Mouse (Mus musculus): ENCODE results near the gene Rpl36-ps4.
"Not testable (repeated sequence)": the region's sequence is repeated elsewhere in the genome, so short reads cannot be mapped to it uniquely, and the experiment has no call there.

Gene Rpl36-ps4

GRCm38 (mm10) chr17:87936156-87936555 is 15.4 kb downstream of the Rpl36-ps4 start:
- no peak for DNase-seq (ENCODE audit: low read depth, low spot score)

- DNase-seq (ENCODE audit: low read depth, low spot score) = peak; percentile 83
Observed at GRCm38 (mm10) chr17:87948965-87949584, 28.3 kb downstream of the Rpl36-ps4 start.

- DNase-seq (ENCODE audit: low read depth, low spot score) = not testable (repeated sequence)
Observed at GRCm38 (mm10) chr17:87954618-87955124, 33.9 kb downstream of the Rpl36-ps4 start.

- DNase-seq (ENCODE audit: low read depth, low spot score) = no peak
Observed at GRCm38 (mm10) chr17:87957096-87957840, 36.5 kb downstream of the Rpl36-ps4 start.

- DNase-seq (ENCODE audit: low read depth, low spot score) = peak; percentile 73
Observed at GRCm38 (mm10) chr17:87958283-87958682, 37.5 kb downstream of the Rpl36-ps4 start.

- DNase-seq (ENCODE audit: low read depth, low spot score) = not testable (repeated sequence)
Observed at GRCm38 (mm10) chr17:87959406-87959805, 38.6 kb downstream of the Rpl36-ps4 start.

- DNase-seq (ENCODE audit: low read depth, low spot score) = not testable (repeated sequence)
Observed at GRCm38 (mm10) chr17:87959931-87960330, 39.2 kb downstream of the Rpl36-ps4 start.

- peak; percentile 85 for DNase-seq (ENCODE audit: low read depth, low spot score)
Observed at GRCm38 (mm10) chr17:87963081-87964075, 42.6 kb downstream of the Rpl36-ps4 start.

- not testable (repeated sequence) for DNase-seq (ENCODE audit: low read depth, low spot score)
Observed at GRCm38 (mm10) chr17:87968483-87968926, 47.7 kb downstream of the Rpl36-ps4 start.

Measured in ES-CJ7 (cell line).